Mouse (Mus musculus) intestine, embryonic 14.5 days (tissue): ENCODE measurements around the gene Hoxb8. TPM values are rescaled to one million over a fixed set of nuclear protein-coding genes. Genes with fewer than 3 reads are reported as not detected.

Experiments used
- ATAC-seq: fragments of 200-750 bp; cut with Nextera tagmentation; replicated peaks from 2 replicates; pipeline ENCODE4 v1.8.0; 2017; ENCODE audit warnings: low read depth, moderate number of reproducible peaks, moderate TSS enrichment, moderate library complexity; ENCODE audit not compliant: low FRiP score, low TSS enrichment
- DNase-seq: peaks from one replicate; pipeline ENCODE4 v3.0.0-alpha.2; 2018; ENCODE audit warnings: low spot score
- H3K27ac ChIP-seq: fragments of 300-500 bp; sonication (generic); 2 replicates; pipeline ENCODE4 v1.5.1; 2014; ENCODE audit warnings: low read depth, mild to moderate bottlenecking, control low read depth
- H3K27me3 ChIP-seq: fragments of 300-500 bp; sonication (generic); replicated peaks from 2 replicates; pipeline ENCODE4 v1.6.1; 2014; ENCODE audit warnings: low read length, control low read depth; ENCODE audit not compliant: control insufficient read depth, insufficient read depth
- H3K36me3 ChIP-seq: fragments of 300-500 bp; sonication (generic); 2 replicates; pipeline ENCODE4 v1.6.1; 2014; ENCODE audit warnings: low read length, control low read depth; ENCODE audit not compliant: control insufficient read depth, insufficient read depth
- H3K4me1 ChIP-seq: fragments of 300-500 bp; sonication (generic); replicated peaks from 2 replicates; pipeline ENCODE4 v1.6.1; 2014; ENCODE audit warnings: low read length, control low read depth, mixed read lengths; ENCODE audit not compliant: control insufficient read depth, insufficient read depth
- H3K4me2 ChIP-seq: fragments of 300-500 bp; sonication (generic); 2 replicates; pipeline ENCODE4 v1.6.1; 2014; ENCODE audit warnings: low read length
- H3K4me3 ChIP-seq: fragments of 300-500 bp; sonication (generic); 2 replicates; pipeline ENCODE4 v1.5.1; 2014; ENCODE audit warnings: low read depth, low read length, control low read depth, mixed read lengths
- H3K9ac ChIP-seq: fragments of 300-500 bp; sonication (generic); 2 replicates; pipeline ENCODE4 v1.6.1; 2014; ENCODE audit warnings: mild to moderate bottlenecking, low read length
- H3K9me3 ChIP-seq: fragments of 300-500 bp; sonication (generic); 2 replicates; pipeline ENCODE4 v1.6.1; 2016; ENCODE audit warnings: low read length, control low read depth; ENCODE audit not compliant: control insufficient read depth
- WGBS: fragments of 180-500 bp; shearing (Covaris S2); extraction: QIAGEN DNeasy Blood & Tissue Kit; methylation state at CpG from one replicate; pipeline ENCODE4 v1.1.7; 2014; 5-methylcytosine and 5-hydroxymethylcytosine counted together
- polyA plus RNA-seq: library from polyadenylated mRNA; unstranded; fragments of >200 nt; fragmentation: Nextera tagmentation; extraction: Ambion mirVana; gene quantifications from 2 replicates; pipeline ENCODE4 v1.2.1, GENCODE M21; 2014

Gene Hoxb8
- polyA plus RNA-seq, 1 experiment from 2014 or later: 1.7 TPM

GRCm38 (mm10) chr11:96298895-96299667, 17.4 kb downstream of the Hoxb8 start:
- H3K27me3 ChIP-seq: peaks cover 40% of the 10 kb centered on the region
- peak overlapping the region; percentile 57 for H3K4me3 ChIP-seq
- DNase-seq: peak; percentile 86
- H3K9ac ChIP-seq: peak overlapping the region; percentile 79
- ATAC-seq: no peak
- H3K4me1 ChIP-seq: peaks cover 36% of the 10 kb centered on the region
- peak overlapping the region; percentile 89 for H3K4me2 ChIP-seq
- no peaks in the 10 kb centered on the region for H3K9me3 ChIP-seq
- under 1% methylated on average over 66 of the region's 66 CpGs for WGBS
- H3K27ac ChIP-seq: peak overlapping the region; percentile 82
- no peaks in the 10 kb centered on the region for H3K36me3 ChIP-seq

- ATAC-seq (no peak), DNase-seq (no peak)
- peak overlapping the region; percentile 82 for H3K27ac ChIP-seq
- no peaks in the 10 kb centered on the region for H3K36me3 ChIP-seq
- peaks cover 43% of the 10 kb centered on the region for H3K27me3 ChIP-seq
- peak overlapping the region; percentile 89 for H3K4me2 ChIP-seq
- WGBS: 8% methylated on average over 9 of the region's 9 CpGs
- H3K4me1 ChIP-seq: peaks cover 36% of the 10 kb centered on the region
- H3K9me3 ChIP-seq: no peaks in the 10 kb centered on the region
- peak overlapping the region; percentile 79 for H3K9ac ChIP-seq
- peak overlapping the region; percentile 57 for H3K4me3 ChIP-seq
Measured at GRCm38 (mm10) chr11:96299781-96300180, 18.1 kb downstream of the Hoxb8 start.

- Histone ChIP-seq H3K4me2 (peak overlapping the region; percentile 89), H3K27me3 (peaks cover 41% of the 10 kb centered on the region)
- no peak for ATAC-seq
Measured at GRCm38 (mm10) chr11:96300354-96301063, 18.8 kb downstream of the Hoxb8 start.

GRCm38 (mm10) chr11:96301064-96301431, 19.3 kb downstream of the Hoxb8 start:
- peaks cover 44% of the 10 kb centered on the region for H3K4me1 ChIP-seq
- H3K27ac ChIP-seq: peak overlapping the region; percentile 82; the same call in 1 of the 2 replicates
- DNase-seq (no peak), ATAC-seq (no peak)
- peak overlapping the region; percentile 57; the same call in 1 of the 2 replicates for H3K4me3 ChIP-seq
- H3K9ac ChIP-seq: peak overlapping the region; percentile 79
- no peaks in the 10 kb centered on the region for H3K36me3 ChIP-seq
- no peaks in the 10 kb centered on the region for H3K9me3 ChIP-seq
- H3K27me3 ChIP-seq: peaks cover 40% of the 10 kb centered on the region
- WGBS: 36% methylated on average over 10 of the region's 10 CpGs
- H3K4me2 ChIP-seq: peak overlapping the region; percentile 89

More at GRCm38 (mm10) chr11:96300354-96301063, 18.8 kb downstream of the Hoxb8 start:
- no peak for DNase-seq
- Histone ChIP-seq H3K27ac (peak overlapping the region; percentile 82; the same call in 1 of the 2 replicates), H3K36me3 (no peaks in the 10 kb centered on the region), H3K9me3 (no peaks in the 10 kb centered on the region), H3K4me1 (peaks cover 39% of the 10 kb centered on the region), H3K9ac (peak overlapping the region; percentile 79), H3K4me3 (peak overlapping the region; percentile 57)
- WGBS: 4% methylated on average over 35 of the region's 35 CpGs

GRCm38 (mm10) chr11:96301837-96302236, 20.1 kb downstream of the Hoxb8 start:
- WGBS: 23% methylated on average over 15 of the region's 15 CpGs
- no peak for ATAC-seq
- Histone ChIP-seq H3K4me3 (peak overlapping the region; percentile 22), H3K4me1 (peaks cover 46% of the 10 kb centered on the region), H3K27ac (peak overlapping the region; percentile 99), H3K36me3 (no peaks in the 10 kb centered on the region), H3K27me3 (peaks cover 34% of the 10 kb centered on the region), H3K9me3 (no peaks in the 10 kb centered on the region), H3K4me2 (peak overlapping the region; percentile 89), H3K9ac (peak overlapping the region; percentile 79)
- DNase-seq: no peak

- H3K36me3 ChIP-seq: no peaks in the 10 kb centered on the region
- peaks cover 32% of the 10 kb centered on the region for H3K27me3 ChIP-seq
- 25% methylated on average over 23 of the region's 23 CpGs for WGBS
- H3K4me2 ChIP-seq: peak overlapping the region; percentile 89
- no peak for ATAC-seq
- H3K9me3 ChIP-seq: no peaks in the 10 kb centered on the region
- H3K27ac ChIP-seq: peak overlapping the region; percentile 99; the same call in 1 of the 2 replicates
- peaks cover 46% of the 10 kb centered on the region for H3K4me1 ChIP-seq
- H3K4me3 ChIP-seq: peak overlapping the region; percentile 22
- H3K9ac ChIP-seq: peak overlapping the region; percentile 79
- no peak for DNase-seq
Measured at GRCm38 (mm10) chr11:96302381-96303150, 20.9 kb downstream of the Hoxb8 start.

- Histone ChIP-seq H3K36me3 (no peaks in the 10 kb centered on the region), H3K27me3 (peaks cover 25% of the 10 kb centered on the region), H3K9me3 (no peaks in the 10 kb centered on the region), H3K4me1 (peaks cover 51% of the 10 kb centered on the region), H3K27ac (peak within 1 kb of the TSS; percentile 99), H3K9ac (peak within 1 kb of the TSS; percentile 96), H3K4me2 (peak within 1 kb of the TSS; percentile 89), H3K4me3 (peak within 1 kb of the TSS; percentile 55)
- WGBS: 2% methylated on average over 69 of the region's 69 CpGs
- peak; percentile 97 for DNase-seq
- peak; percentile 34 for ATAC-seq
Measured at GRCm38 (mm10) chr11:96303151-96304099, 21.7 kb downstream of the Hoxb8 start, which contains the start of gene Hoxb5. Gene Hoxb5, plus strand, starts transcription at chr11:96303336.
